In genomic region chr3:144531023-144531422, GRCm38 (mm10) we compare ENCODE assay signal across 9 mouse cellular contexts. TPM values are rescaled to one million over a fixed set of nuclear protein-coding genes. Genes with fewer than 3 reads are reported as not detected.
DNase-seq lines count a peak whose midpoint lies in the region; ATAC-seq and TF ChIP-seq lines count a peak whose summit lies in the region.
"Had no signal": no experiment of that assay in that cellular context is flagged by ENCODE, and none has a peak within 500 bp of the region (broad histone marks: within the 10 kb centered on the region; RNA-seq: fewer than 3 reads in every experiment).

No protein-coding gene starts in this region.

- H3K36me3 ChIP-seq in midbrain, embryonic 14.5 days (ENCODE audit: control insufficient read depth, insufficient read depth, low read length) = no peaks in the 10 kb centered on the region
- H3K36me3 ChIP-seq in midbrain, embryonic 10.5 days = no peaks in the 10 kb centered on the region
- no peaks in the 10 kb centered on the region for H3K36me3 ChIP-seq in forebrain, embryonic 15.5 days
- H3K36me3 ChIP-seq in small intestine, adult 2 months (ENCODE audit: control insufficient read depth, insufficient read depth, low read length) = no peaks in the 10 kb centered on the region

- peak; percentile 55 for TF ChIP-seq CTCF in gastrocnemius, adult 2 months (IDR thresholded peaks at IDR 0.05)
- TF ChIP-seq CTCF in small intestine, adult 2 months (IDR thresholded peaks at IDR 0.05; ENCODE audit: extremely low read depth, insufficient read length, insufficient replicate concordance, low read depth, low read length) = 0 out of 2 replicates have a peak, but pooled peaks have one; percentile 14

- no peak overlapping the region for H3K4me2 ChIP-seq in midbrain, embryonic 14.5 days (ENCODE audit: low read length)
- no peak overlapping the region for H3K4me2 ChIP-seq in forebrain, embryonic 15.5 days (replicated peaks)

- ATAC-seq in midbrain, embryonic 14.5 days (ENCODE audit: low FRiP score, low TSS enrichment) = no peak
- peak; percentile 27; the same call in 1 of the 2 replicates for ATAC-seq in forebrain, embryonic 15.5 days (replicated peaks)

- H3K27me3 ChIP-seq in midbrain, embryonic 14.5 days (ENCODE audit: control insufficient read depth, insufficient read depth, low read length) = no peaks in the 10 kb centered on the region
- H3K27me3 ChIP-seq in midbrain, embryonic 10.5 days (ENCODE audit: low read depth, poor library complexity, severe bottlenecking) = no peaks in the 10 kb centered on the region
- no peaks in the 10 kb centered on the region for H3K27me3 ChIP-seq in forebrain, embryonic 15.5 days
- no peaks in the 10 kb centered on the region for H3K27me3 ChIP-seq in small intestine, adult 2 months (ENCODE audit: control insufficient read depth, insufficient read depth, low read length)

- TF ChIP-seq POLR2A in small intestine, adult 2 months (IDR thresholded peaks at IDR 0.05; ENCODE audit: low read depth, low read length) = no peak

- H3K4me1 ChIP-seq in midbrain, embryonic 14.5 days (ENCODE audit: control insufficient read depth, insufficient read depth, low read length) = 0 out of 2 replicates have a peak, but pooled peaks cover 2% of the 10 kb centered on the region
- peaks cover 27% of the 10 kb centered on the region for H3K4me1 ChIP-seq in midbrain, embryonic 10.5 days
- peaks cover 37% of the 10 kb centered on the region for H3K4me1 ChIP-seq in forebrain, embryonic 15.5 days
- H3K4me1 ChIP-seq in small intestine, adult 2 months (ENCODE audit: control insufficient read depth, insufficient read depth, insufficient read length, low read length) = no peaks in the 10 kb centered on the region

- peak; percentile 55 for DNase-seq in gastrocnemius, adult 2 months
- no peak for DNase-seq in gastrocnemius, postnatal 36 days
- peak; percentile 73 for DNase-seq in midbrain, embryonic 14.5 days
- DNase-seq in midbrain, embryonic 10.5 days (ENCODE audit: low spot score) = no peak
- no peak for DNase-seq in frontal cortex, postnatal 25 days (ENCODE audit: low spot score in 2 of 2)
- no peak for DNase-seq in adrenal gland, postnatal 4 days (ENCODE audit: low spot score in 2 of 2)
- DNase-seq: liver had no signal

- H3K9me3 ChIP-seq in midbrain, embryonic 14.5 days (ENCODE audit: control insufficient read depth, low read length) = no peaks in the 10 kb centered on the region
- no peaks in the 10 kb centered on the region for H3K9me3 ChIP-seq in midbrain, embryonic 10.5 days (replicated peaks)
- H3K9me3 ChIP-seq in forebrain, embryonic 15.5 days = no peaks in the 10 kb centered on the region

- peak overlapping the region; percentile 43 for H3K4me3 ChIP-seq in gastrocnemius, adult 2 months
- no peak overlapping the region for H3K4me3 ChIP-seq in midbrain, embryonic 14.5 days (replicated peaks; ENCODE audit: low read depth, low read length)
- H3K4me3 ChIP-seq in midbrain, embryonic 10.5 days = no peak overlapping the region
- H3K4me3 ChIP-seq in forebrain, embryonic 15.5 days = no peak overlapping the region
- peak overlapping the region; percentile 29 for H3K4me3 ChIP-seq in small intestine, adult 2 months (ENCODE audit: low read depth, low read length)

- H3K9ac ChIP-seq in midbrain, embryonic 14.5 days (replicated peaks; ENCODE audit: low read length) = no peak overlapping the region
- H3K9ac ChIP-seq in forebrain, embryonic 15.5 days (replicated peaks) = no peak overlapping the region

- WGBS in midbrain, embryonic 14.5 days = 48% methylated on average over 5 of the region's 5 CpGs
- WGBS in midbrain, embryonic 10.5 days = 72% methylated on average over 5 of the region's 5 CpGs
- WGBS in forebrain, embryonic 15.5 days = 30% methylated on average over 5 of the region's 5 CpGs
- 15% methylated on average over 5 of the region's 5 CpGs for WGBS in small intestine, adult 2 months

- intact Hi-C loops in gastrocnemius, adult 2 months (cut with DNase I) = loop anchor here (2.0 kb wide), 1 partner anchor 86 kb away; no protein-coding TSS in a partner anchor
- intact Hi-C loops in gastrocnemius, postnatal 36 days (cut with DNase I) = loop anchor here (5.0 kb wide), 1 partner anchor 86 kb away; no protein-coding TSS in a partner anchor

- peak overlapping the region; percentile 72 for H3K27ac ChIP-seq in gastrocnemius, adult 2 months
- no peak overlapping the region for H3K27ac ChIP-seq in midbrain, embryonic 14.5 days (replicated peaks; ENCODE audit: low read depth, low read length)
- H3K27ac ChIP-seq in midbrain, embryonic 10.5 days (replicated peaks) = no peak overlapping the region
- 0 out of 2 replicates have a peak overlapping the region, but pooled peaks have one; percentile 7 for H3K27ac ChIP-seq in forebrain, embryonic 15.5 days (replicated peaks)
- no peak overlapping the region for H3K27ac ChIP-seq in small intestine, adult 2 months (ENCODE audit: insufficient read depth, low read depth, low read length)

RNA-seq across cellular contexts. Expression of gene Hs2st1, which starts 39.0 kb away (rescaled TPM):
- 10 to 100 TPM; 12.8 to 14.8 TPM for total RNA-seq in gastrocnemius, adult 2 months (2021)
- 10 to 100 TPM; 10.5 to 12.0 TPM for total RNA-seq in gastrocnemius, postnatal 36 days (2021)
- 16.1 and 16.2 TPM in 2 replicates for polyA plus RNA-seq in midbrain, embryonic 14.5 days (2014; fragmentation: Nextera tagmentation; extraction: Ambion mirVana)
- polyA plus RNA-seq in midbrain, embryonic 10.5 days (2016; fragmentation: Nextera tagmentation; extraction: Ambion mirVana) = 14.9 and 15.1 TPM in 2 replicates
- 19.7 and 21.5 TPM in 2 replicates for polyA plus RNA-seq in forebrain, embryonic 15.5 days (2015; fragmentation: Nextera tagmentation; extraction: Ambion mirVana)
- polyA plus RNA-seq in small intestine, adult 2 months (2012; rRNA removed) = 1.3 and 2.3 TPM in 2 replicates
- total RNA-seq in adrenal gland, postnatal 4 days (2021) = 10 to 100 TPM; 27.8 to 31.1 TPM

RNA-seq across cellular contexts. Expression of gene Selenof, which starts 39.1 kb away (rescaled TPM):
- 100 to 1,000 TPM; 115 to 122 TPM for total RNA-seq in gastrocnemius, adult 2 months (2021)
- total RNA-seq in gastrocnemius, postnatal 36 days (2021) = 100 to 1,000 TPM in 1 of 2 experiments, 10 to 100 TPM in 1; 98.7 to 111 TPM
- polyA plus RNA-seq in midbrain, embryonic 14.5 days (2014; fragmentation: Nextera tagmentation; extraction: Ambion mirVana) = 453 and 517 TPM in 2 replicates
- 513 and 526 TPM in 2 replicates for polyA plus RNA-seq in midbrain, embryonic 10.5 days (2016; fragmentation: Nextera tagmentation; extraction: Ambion mirVana)
- 528 and 529 TPM in 2 replicates for polyA plus RNA-seq in forebrain, embryonic 15.5 days (2015; fragmentation: Nextera tagmentation; extraction: Ambion mirVana)
- polyA plus RNA-seq in small intestine, adult 2 months (2012; rRNA removed) = 44.9 and 74.2 TPM in 2 replicates
- total RNA-seq in adrenal gland, postnatal 4 days (2021) = 100 to 1,000 TPM; 288 to 291 TPM

Comparison
In these comparisons a context has a peak if more than half of its experiments do, and no peak if none do; other contexts are left out.
1. DNase-seq: peak in gastrocnemius, adult 2 months (single experiment) and midbrain, embryonic 14.5 days (single experiment); none in gastrocnemius, postnatal 36 days (0 of 2), midbrain, embryonic 10.5 days (single experiment), frontal cortex, postnatal 25 days (0 of 2) and adrenal gland, postnatal 4 days (0 of 2).
2. H3K27ac ChIP-seq: peak in gastrocnemius, adult 2 months (single experiment) and forebrain, embryonic 15.5 days (single experiment); none in midbrain, embryonic 14.5 days (single experiment), midbrain, embryonic 10.5 days (single experiment) and small intestine, adult 2 months (single experiment).
3. H3K4me3 ChIP-seq: peak in gastrocnemius, adult 2 months (single experiment) and small intestine, adult 2 months (single experiment); none in midbrain, embryonic 14.5 days (single experiment), midbrain, embryonic 10.5 days (single experiment) and forebrain, embryonic 15.5 days (single experiment).